ENCODE assay signal across 8 mouse cellular contexts in the genomic region with DNA sequence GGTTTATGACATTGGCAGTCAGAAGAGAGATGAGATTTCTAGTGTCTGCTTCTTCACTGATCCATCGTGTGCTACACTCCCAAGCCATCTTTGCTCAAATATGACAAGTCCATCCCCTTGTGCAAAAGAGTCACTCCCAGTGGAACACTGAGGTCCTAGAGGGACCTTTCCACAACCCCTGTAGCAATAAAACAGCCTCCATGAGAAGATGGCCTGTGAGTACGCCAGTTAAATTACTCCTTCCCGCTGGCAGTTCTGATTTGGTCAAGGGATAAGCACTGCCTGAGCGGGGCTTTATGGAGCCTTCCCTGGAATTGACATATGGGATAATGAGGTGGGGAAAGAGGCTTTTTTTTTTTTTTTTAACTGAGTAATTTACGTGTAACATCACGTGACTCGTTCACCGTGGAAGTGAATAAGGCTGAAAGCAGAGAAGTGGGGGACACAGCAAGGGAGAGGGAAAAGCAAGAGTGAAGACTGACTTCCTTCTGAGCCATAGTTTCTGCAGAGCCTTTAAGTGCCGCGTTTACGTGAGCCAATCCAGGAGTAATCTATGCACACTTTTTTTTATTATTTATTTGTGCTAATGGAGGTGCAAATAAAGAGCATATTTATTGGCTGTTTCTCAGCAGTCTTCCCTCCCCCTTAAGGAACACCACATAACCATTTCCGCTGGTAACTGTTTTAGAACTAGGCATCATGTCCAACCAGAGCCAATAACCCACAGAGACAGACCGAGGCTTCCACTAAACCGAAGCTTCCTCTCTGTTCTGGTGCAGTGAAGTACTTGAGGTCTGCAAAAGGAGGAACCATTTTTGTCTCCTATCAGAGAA. TPM values are rescaled to one million over a fixed set of nuclear protein-coding genes. Genes with fewer than 3 reads are reported as not detected.
DNase-seq lines count a peak whose midpoint lies in the region; ATAC-seq and TF ChIP-seq lines count a peak whose summit lies in the region.

Gene Ralbp1, minus strand, starts transcription at position 102 of the 833 bp plus-strand sequence.

- peak; percentile 18 to 36 for DNase-seq in left cerebral cortex, adult 18-20 months (ENCODE audit: low spot score in 2 of 2)
- no peak for DNase-seq in left cerebral cortex, adult 11 months (ENCODE audit: low spot score)
- peak; percentile 31 for DNase-seq in kidney, postnatal 14 days
- no peak for DNase-seq in liver, postnatal 0 days

- ATAC-seq in heart, embryonic 13.5 days (ENCODE audit: extremely low read depth, insufficient number of reproducible peaks, low FRiP score, low TSS enrichment): no peak
- no peak for ATAC-seq in liver, postnatal 0 days
- no peak for ATAC-seq in neural tube, embryonic 14.5 days (ENCODE audit: low read depth)

- peak within 1 kb of the TSS; percentile 84 for H3K27ac ChIP-seq in bone marrow macrophage, adult 2 months (ENCODE audit: insufficient read depth, low read depth, low read length)
- peak within 1 kb of the TSS; percentile 99 for H3K27ac ChIP-seq in heart, embryonic 13.5 days (replicated peaks)
- H3K27ac ChIP-seq in liver, postnatal 0 days (ENCODE audit: low read depth): peak within 1 kb of the TSS; percentile 93
- peak within 1 kb of the TSS; percentile 95 for H3K27ac ChIP-seq in neural tube, embryonic 14.5 days (ENCODE audit: low read depth, low read length)

- H3K36me3 ChIP-seq in erythroblast, embryonic 14.5 days (ENCODE audit: control insufficient read depth): no peaks in the 10 kb centered on the region; the same call in 1 of the 2 replicates
- H3K36me3 ChIP-seq in heart, embryonic 13.5 days: no peaks in the 10 kb centered on the region
- H3K36me3 ChIP-seq in liver, postnatal 0 days (replicated peaks; ENCODE audit: insufficient read depth, low read length): no peaks in the 10 kb centered on the region
- H3K36me3 ChIP-seq in neural tube, embryonic 14.5 days (ENCODE audit: control insufficient read depth, insufficient read depth, low read length): no peaks in the 10 kb centered on the region

- H3K4me2 ChIP-seq in heart, embryonic 13.5 days: peak within 1 kb of the TSS; percentile 96
- H3K4me2 ChIP-seq in liver, postnatal 0 days (ENCODE audit: low read depth, low read length): peak within 1 kb of the TSS; percentile 89
- H3K4me2 ChIP-seq in neural tube, embryonic 14.5 days (ENCODE audit: low read depth, low read length): peak within 1 kb of the TSS; percentile 90

- peaks cover 23% of the 10 kb centered on the region for H3K4me1 ChIP-seq in bone marrow macrophage, adult 2 months (ENCODE audit: control insufficient read depth, insufficient read depth, low read length)
- H3K4me1 ChIP-seq in erythroblast, embryonic 14.5 days (ENCODE audit: control insufficient read depth): peaks cover 45% of the 10 kb centered on the region
- peaks cover 43% of the 10 kb centered on the region for H3K4me1 ChIP-seq in heart, embryonic 13.5 days
- peaks cover 20% of the 10 kb centered on the region for H3K4me1 ChIP-seq in liver, postnatal 0 days (ENCODE audit: insufficient read depth)
- H3K4me1 ChIP-seq in neural tube, embryonic 14.5 days (ENCODE audit: control insufficient read depth, insufficient read depth, low read length): peaks cover 15% of the 10 kb centered on the region

- H3K9me3 ChIP-seq in erythroblast, embryonic 14.5 days (ENCODE audit: control insufficient read depth, low read length): no peaks in the 10 kb centered on the region
- H3K9me3 ChIP-seq in heart, embryonic 13.5 days: no peaks in the 10 kb centered on the region
- H3K9me3 ChIP-seq in liver, postnatal 0 days (ENCODE audit: low read length): no peaks in the 10 kb centered on the region
- H3K9me3 ChIP-seq in neural tube, embryonic 14.5 days (ENCODE audit: control insufficient read depth, low read length): no peaks in the 10 kb centered on the region

- H3K4me3 ChIP-seq in bone marrow macrophage, adult 2 months (ENCODE audit: insufficient read depth, low read length): peak within 1 kb of the TSS; percentile 92
- peak within 1 kb of the TSS; percentile 92 for H3K4me3 ChIP-seq in erythroblast, embryonic 14.5 days (replicated peaks)
- peak within 1 kb of the TSS; percentile 74 for H3K4me3 ChIP-seq in heart, embryonic 13.5 days
- H3K4me3 ChIP-seq in liver, postnatal 0 days (ENCODE audit: low read depth, low read length): peak within 1 kb of the TSS; percentile 80
- peak within 1 kb of the TSS; percentile 91 for H3K4me3 ChIP-seq in neural tube, embryonic 14.5 days (ENCODE audit: low read depth, low read length)

- TF ChIP-seq CTCF in bone marrow macrophage, adult 2 months (IDR thresholded peaks at IDR 0.05; ENCODE audit: low read depth, low read length): no peak
- TF ChIP-seq CTCF in liver, postnatal 0 days (IDR thresholded peaks at IDR 0.05; ENCODE audit: low read depth): no peak

- TF ChIP-seq EP300 in liver, postnatal 0 days (IDR thresholded peaks at IDR 0.05; ENCODE audit: low read depth): no peak

- no peak for TF ChIP-seq POLR2A in bone marrow macrophage, adult 2 months (IDR thresholded peaks at IDR 0.05; ENCODE audit: borderline replicate concordance, low read depth, low read length)

- 6% methylated on average over 14 of the region's 14 CpGs for WGBS in heart, embryonic 13.5 days
- WGBS in liver, postnatal 0 days (ENCODE audit: insufficient replicate concordance): 4% methylated on average over 14 of the region's 14 CpGs
- 4% methylated on average over 14 of the region's 14 CpGs for WGBS in neural tube, embryonic 14.5 days

- peak within 1 kb of the TSS; percentile 90 for H3K9ac ChIP-seq in heart, embryonic 13.5 days
- peak within 1 kb of the TSS; percentile 85 for H3K9ac ChIP-seq in liver, postnatal 0 days (replicated peaks)
- peak within 1 kb of the TSS; percentile 87 for H3K9ac ChIP-seq in neural tube, embryonic 14.5 days (replicated peaks; ENCODE audit: low read depth, low read length)

- H3K27me3 ChIP-seq in erythroblast, embryonic 14.5 days (ENCODE audit: control insufficient read depth): no peaks in the 10 kb centered on the region
- H3K27me3 ChIP-seq in heart, embryonic 13.5 days (replicated peaks): no peaks in the 10 kb centered on the region
- no peaks in the 10 kb centered on the region for H3K27me3 ChIP-seq in liver, postnatal 0 days (ENCODE audit: insufficient read depth, low read length)
- no peaks in the 10 kb centered on the region for H3K27me3 ChIP-seq in neural tube, embryonic 14.5 days (ENCODE audit: control insufficient read depth, insufficient read depth, low read length)

RNA-seq across cellular contexts. Expression of gene Ralbp1, which starts in this region (rescaled TPM):
- 10 to 100 TPM; 66.9 to 74.0 TPM for total RNA-seq in left cerebral cortex, adult 18-20 months (2021)
- 61.3 and 69.7 TPM in 2 replicates for polyA plus RNA-seq in bone marrow macrophage, adult 2 months (2012; ENCODE audit: insufficient read depth, insufficient read length, missing spikeins)
- 34.5 and 36.9 TPM in 2 replicates for polyA plus RNA-seq in erythroblast, embryonic 14.5 days (2012)
- 43.9 and 46.6 TPM in 2 replicates for polyA plus RNA-seq in heart, embryonic 13.5 days (2015; fragmentation: Nextera tagmentation; extraction: Ambion mirVana)
- polyA plus RNA-seq in liver, postnatal 0 days (2015; fragmentation: Nextera tagmentation; extraction: Ambion mirVana): 29.5 TPM in 2 replicates
- polyA plus RNA-seq in neural tube, embryonic 14.5 days (2014; fragmentation: Nextera tagmentation; extraction: Ambion mirVana): 39.5 and 45.9 TPM in 2 replicates

Comparison
In these comparisons a context has a peak if more than half of its experiments do, and no peak if none do; other contexts are left out.
1. DNase-seq: peak in left cerebral cortex, adult 18-20 months (2 of 2) and kidney, postnatal 14 days (single experiment); none in left cerebral cortex, adult 11 months (single experiment) and liver, postnatal 0 days (single experiment).
2. Peak in every context shown above with its lines, with median percentiles within 50 percentile points of each other: H3K27ac ChIP-seq, H3K4me3 ChIP-seq, H3K4me2 ChIP-seq and H3K9ac ChIP-seq.